Mouse (Mus musculus): ENCODE data around the gene Rhbdl1.

DNA sequence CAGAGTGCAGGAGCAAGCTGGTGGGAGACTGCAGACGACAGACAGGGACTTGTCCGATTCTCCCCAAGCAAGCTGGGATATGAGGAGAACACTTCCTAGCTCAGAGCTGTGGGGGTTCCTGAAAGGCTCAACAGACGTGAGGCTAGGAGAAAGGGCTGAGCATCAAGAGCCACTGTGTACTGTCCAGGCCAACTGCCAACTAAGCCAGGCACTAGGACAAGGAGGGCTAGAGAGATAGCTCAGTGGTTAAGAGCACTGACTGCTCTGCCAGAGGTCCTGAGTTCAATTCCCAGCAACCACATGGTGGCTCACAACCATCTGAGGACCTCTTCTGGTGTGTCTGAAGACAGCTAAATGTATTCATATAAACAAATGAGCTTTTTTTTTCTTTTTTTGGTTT is 5.4 kb upstream of the Rhbdl1 start:
- TF ChIP-seq GATA1 (IDR thresholded peaks at IDR 0.05; ENCODE audit: borderline replicate concordance, low read length) (no peak), FLI1 (IDR thresholded peaks at IDR 0.05; ENCODE audit: low read length) (no peak)
